Mouse (Mus musculus): ENCODE data around the gene Hbb-y.

DNA sequence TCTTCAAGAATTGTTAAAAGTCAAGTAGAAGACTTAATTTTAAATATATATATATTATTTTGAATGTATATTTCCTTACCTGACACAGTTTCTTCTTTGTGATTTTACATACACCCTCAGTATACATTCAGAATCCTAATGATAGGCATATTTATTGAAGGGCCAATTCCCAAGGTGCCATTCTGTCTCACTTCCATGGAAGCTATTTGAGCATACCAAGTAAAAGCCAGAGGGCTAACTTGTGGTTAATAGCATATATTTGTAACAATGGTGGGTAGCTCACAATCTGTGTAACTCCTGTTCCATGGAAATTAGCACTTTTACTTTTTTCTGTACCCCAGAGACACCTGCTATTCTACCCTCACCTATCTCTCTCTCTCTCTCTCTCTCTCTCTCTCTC lies 33.1 kb upstream of the Hbb-y start, which contains the start of gene Olfr66:
- no peak for TF ChIP-seq POLR2A (IDR thresholded peaks at IDR 0.05; ENCODE audit: borderline replicate concordance, extremely low read depth, insufficient read depth, insufficient read length, poor library complexity, severe bottlenecking)
- no peak for TF ChIP-seq CTCF (IDR thresholded peaks at IDR 0.05; ENCODE audit: borderline replicate concordance, extremely low read depth, insufficient read depth, insufficient read length)
